Mouse (Mus musculus) neural tube, embryonic 11.5 days (tissue): Measurements from ENCODE around the gene 1700067P10Rik. TPM values are rescaled to one million over a fixed set of nuclear protein-coding genes. Genes with fewer than 3 reads are reported as not detected.
A peak's percentile ranks its signal among the peaks of the same experiment; 100 is the strongest.

Experiments used
- ATAC-seq: fragments of 200-750 bp; cut with Nextera tagmentation; 2 replicates; pipeline ENCODE4 v1.8.0; 2017; ENCODE audit warnings: moderate number of reproducible peaks, mild to moderate bottlenecking, moderate TSS enrichment, moderate library complexity; ENCODE audit not compliant: insufficient read depth, low FRiP score, low TSS enrichment
- DNase-seq: peaks from one replicate; pipeline ENCODE4 v3.0.0-alpha.2; 2015; ENCODE audit warnings: low spot score
- H3K27ac ChIP-seq: fragments of 300-500 bp; sonication (generic); 2 replicates; pipeline ENCODE4 v1.5.1; 2014; ENCODE audit warnings: low read depth, mild to moderate bottlenecking, low read length
- H3K27me3 ChIP-seq: fragments of 300-500 bp; sonication (generic); 2 replicates; pipeline ENCODE4 v1.6.1; 2014; ENCODE audit warnings: mild to moderate bottlenecking, low read length, mixed read lengths; ENCODE audit not compliant: control insufficient read depth, insufficient read depth
- H3K36me3 ChIP-seq: fragments of 300-500 bp; sonication (generic); 2 replicates; pipeline ENCODE4 v1.6.1; 2014; ENCODE audit warnings: mild to moderate bottlenecking, low read length, moderate library complexity, mixed read lengths; ENCODE audit not compliant: control insufficient read depth, insufficient read depth
- H3K4me1 ChIP-seq: fragments of 300-500 bp; sonication (generic); 2 replicates; pipeline ENCODE4 v1.6.1; 2014; ENCODE audit warnings: low read length, mixed read lengths; ENCODE audit not compliant: control insufficient read depth, insufficient read depth
- H3K4me2 ChIP-seq: fragments of 300-500 bp; sonication (generic); 2 replicates; pipeline ENCODE4 v1.6.1; 2014; ENCODE audit warnings: low read depth, mild to moderate bottlenecking, moderate library complexity
- H3K4me3 ChIP-seq: fragments of 300-500 bp; sonication (generic); 2 replicates; pipeline ENCODE4 v1.5.1; 2014; ENCODE audit warnings: low read depth, low read length
- H3K9ac ChIP-seq: fragments of 300-500 bp; sonication (generic); 2 replicates; pipeline ENCODE4 v1.6.1; 2014; ENCODE audit warnings: mild to moderate bottlenecking, low read length
- H3K9me3 ChIP-seq: fragments of 300-500 bp; sonication (generic); 2 replicates; pipeline ENCODE4 v1.6.1; 2016; ENCODE audit warnings: low read length; ENCODE audit not compliant: control insufficient read depth
- WGBS: fragments of 180-500 bp; shearing (Covaris S2); extraction: QIAGEN DNeasy Blood & Tissue Kit; methylation state at CpG from one replicate; pipeline ENCODE4 v1.1.7; 2014; 5-methylcytosine and 5-hydroxymethylcytosine counted together
- polyA plus RNA-seq: library from polyadenylated mRNA; unstranded; fragments of >200 nt; fragmentation: Nextera tagmentation; extraction: Ambion mirVana; gene quantifications from 2 replicates; pipeline ENCODE4 v1.2.1, GENCODE M21; 2014

1700067P10Rik gene
- polyA plus RNA-seq, 1 experiment from 2014 or later: not detected

- no peaks in the 10 kb centered on the region for H3K9me3 ChIP-seq
- H3K27ac ChIP-seq: peak overlapping the region; percentile 49; the same call in 1 of the 2 replicates
- H3K27me3 ChIP-seq: peaks cover 17% of the 10 kb centered on the region; the same call in 1 of the 2 replicates
- no peak for DNase-seq
- no peaks in the 10 kb centered on the region for H3K36me3 ChIP-seq
- peak overlapping the region; percentile 54 for H3K4me2 ChIP-seq
- no peak overlapping the region for H3K9ac ChIP-seq
- 8% methylated on average over 11 of the region's 11 CpGs for WGBS
- no peak overlapping the region for H3K4me3 ChIP-seq
- H3K4me1 ChIP-seq: peaks cover 46% of the 10 kb centered on the region
- no peak for ATAC-seq
Measured at GRCm38 (mm10) chr17:48099312-48099711, 10.2 kb downstream of the 1700067P10Rik start.

GRCm38 (mm10) chr17:48100441-48101417 is 11.6 kb downstream of the 1700067P10Rik start:
- peaks cover 39% of the 10 kb centered on the region for H3K4me1 ChIP-seq
- peak; percentile 37; the same call in 1 of the 2 replicates for ATAC-seq
- H3K4me3 ChIP-seq: no peak overlapping the region
- H3K27me3 ChIP-seq: peaks cover 11% of the 10 kb centered on the region; the same call in 1 of the 2 replicates
- H3K27ac ChIP-seq: no peak overlapping the region
- no peak overlapping the region for H3K9ac ChIP-seq
- DNase-seq: peak; percentile 91
- 11% methylated on average over 20 of the region's 21 CpGs for WGBS
- no peaks in the 10 kb centered on the region for H3K9me3 ChIP-seq
- H3K36me3 ChIP-seq: no peaks in the 10 kb centered on the region
- peak overlapping the region; percentile 13 for H3K4me2 ChIP-seq

GRCm38 (mm10) chr17:48107333-48107732 is 18.2 kb downstream of the 1700067P10Rik start:
- Histone ChIP-seq H3K4me2 (no peak overlapping the region), H3K4me3 (no peak overlapping the region), H3K27me3 (no peaks in the 10 kb centered on the region), H3K36me3 (no peaks in the 10 kb centered on the region), H3K27ac (no peak overlapping the region), H3K9me3 (no peaks in the 10 kb centered on the region), H3K4me1 (no peaks in the 10 kb centered on the region), H3K9ac (no peak overlapping the region)
- 54% methylated on average over 4 of the region's 4 CpGs for WGBS
- DNase-seq (no peak), ATAC-seq (no peak)

- ATAC-seq: no peak
- H3K27ac ChIP-seq: no peak overlapping the region
- no peak for DNase-seq
- no peaks in the 10 kb centered on the region for H3K27me3 ChIP-seq
- no peak overlapping the region for H3K4me3 ChIP-seq
- no peaks in the 10 kb centered on the region for H3K9me3 ChIP-seq
- no peaks in the 10 kb centered on the region for H3K4me1 ChIP-seq
- 63% methylated on average over 6 of the region's 6 CpGs for WGBS
- no peak overlapping the region for H3K9ac ChIP-seq
- H3K36me3 ChIP-seq: no peaks in the 10 kb centered on the region
- H3K4me2 ChIP-seq: no peak overlapping the region
Measured at GRCm38 (mm10) chr17:48107862-48108261, 18.7 kb downstream of the 1700067P10Rik start.

GRCm38 (mm10) chr17:48108520-48108919 is 19.4 kb downstream of the 1700067P10Rik start:
- Histone ChIP-seq H3K9me3 (no peaks in the 10 kb centered on the region), H3K4me3 (no peak overlapping the region), H3K27me3 (no peaks in the 10 kb centered on the region), H3K9ac (no peak overlapping the region), H3K4me2 (no peak overlapping the region), H3K27ac (no peak overlapping the region), H3K4me1 (no peaks in the 10 kb centered on the region), H3K36me3 (no peaks in the 10 kb centered on the region)
- ATAC-seq (no peak), DNase-seq (no peak)
- 77% methylated on average over 3 of the region's 3 CpGs for WGBS

GRCm38 (mm10) chr17:48110547-48111287 is 21.6 kb downstream of the 1700067P10Rik start:
- no peak overlapping the region for H3K4me3 ChIP-seq
- WGBS: 54% methylated on average over 8 of the region's 8 CpGs
- ATAC-seq: no peak

GRCm38 (mm10) chr17:48118570-48118969 is 29.5 kb downstream of the 1700067P10Rik start:
- no peaks in the 10 kb centered on the region for H3K36me3 ChIP-seq
- no peaks in the 10 kb centered on the region for H3K4me1 ChIP-seq
- H3K9ac ChIP-seq: no peak overlapping the region
- no peak for ATAC-seq
- WGBS: 93% methylated on average over 1 of the region's 1 CpGs
- H3K27ac ChIP-seq: no peak overlapping the region
- no peak for DNase-seq
- H3K4me2 ChIP-seq: no peak overlapping the region
- H3K9me3 ChIP-seq: no peaks in the 10 kb centered on the region
- no peaks in the 10 kb centered on the region for H3K27me3 ChIP-seq
- H3K4me3 ChIP-seq: no peak overlapping the region

More at GRCm38 (mm10) chr17:48110547-48111287, 21.6 kb downstream of the 1700067P10Rik start:
- peak; percentile 50 for DNase-seq
- no peaks in the 10 kb centered on the region for H3K4me1 ChIP-seq
- H3K27me3 ChIP-seq: no peaks in the 10 kb centered on the region
- H3K9me3 ChIP-seq: no peaks in the 10 kb centered on the region
- no peak overlapping the region for H3K4me2 ChIP-seq
- no peak overlapping the region for H3K9ac ChIP-seq
- no peaks in the 10 kb centered on the region for H3K36me3 ChIP-seq
- H3K27ac ChIP-seq: no peak overlapping the region

- 0 out of 2 replicates have a peak, but pooled peaks have one; percentile 27 for ATAC-seq
- H3K27me3 ChIP-seq: no peaks in the 10 kb centered on the region
Measured at GRCm38 (mm10) chr17:48119656-48120055, 30.5 kb downstream of the 1700067P10Rik start.

More at GRCm38 (mm10) chr17:48119656-48120055, 30.5 kb downstream of the 1700067P10Rik start:
- H3K9ac ChIP-seq: no peak overlapping the region
- H3K9me3 ChIP-seq: no peaks in the 10 kb centered on the region
- H3K4me2 ChIP-seq: no peak overlapping the region
- DNase-seq: peak; percentile 82
- no peaks in the 10 kb centered on the region for H3K4me1 ChIP-seq
- H3K4me3 ChIP-seq: no peak overlapping the region
- H3K36me3 ChIP-seq: no peaks in the 10 kb centered on the region
- WGBS: 23% methylated on average over 3 of the region's 3 CpGs
- H3K27ac ChIP-seq: no peak overlapping the region
